Mouse (Mus musculus) fibroblast of lung, adult 2 months (primary cell): ENCODE measurements around the gene Fes.

Experiments
- DNase-seq: peaks from one replicate; pipeline ENCODE4 v3.0.0-alpha.2; 2011; ENCODE audit warnings: low read depth

The Fes gene

DNA sequence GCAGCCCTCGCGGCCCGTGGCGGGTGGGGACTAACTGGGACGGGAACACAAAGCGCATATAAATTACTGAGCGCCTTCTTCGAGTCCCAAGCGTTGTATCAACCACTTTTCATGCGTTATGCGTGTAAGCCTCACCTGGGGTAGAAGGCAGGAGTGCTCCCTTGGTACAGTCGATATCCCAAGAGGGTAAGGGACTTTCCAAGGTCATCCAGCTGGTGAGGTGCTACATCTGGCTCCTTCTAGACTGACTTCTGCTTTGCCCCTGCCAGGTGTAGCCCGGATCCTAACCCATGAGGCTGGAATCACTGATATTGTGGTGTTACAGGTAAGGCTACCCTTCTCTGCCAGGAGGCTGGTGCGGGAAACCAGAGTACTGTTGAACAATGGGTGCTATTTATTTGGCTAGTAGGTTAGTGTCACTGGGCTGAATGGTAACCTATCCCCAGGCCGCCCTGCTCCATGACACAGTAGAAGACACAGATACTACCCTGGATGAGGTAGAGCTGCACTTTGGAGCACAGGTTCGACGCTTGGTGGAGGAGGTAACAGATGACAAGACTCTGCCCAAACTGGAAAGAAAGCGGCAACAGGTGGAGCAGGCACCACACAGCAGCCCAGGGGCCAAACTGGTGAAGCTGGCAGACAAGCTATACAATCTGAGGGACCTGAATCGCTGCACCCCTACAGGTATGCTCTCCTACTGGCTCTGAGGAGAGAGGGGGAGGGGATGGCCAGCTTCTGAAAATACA, 44.3 kb downstream of the Fes start:
- no peak for DNase-seq

DNA sequence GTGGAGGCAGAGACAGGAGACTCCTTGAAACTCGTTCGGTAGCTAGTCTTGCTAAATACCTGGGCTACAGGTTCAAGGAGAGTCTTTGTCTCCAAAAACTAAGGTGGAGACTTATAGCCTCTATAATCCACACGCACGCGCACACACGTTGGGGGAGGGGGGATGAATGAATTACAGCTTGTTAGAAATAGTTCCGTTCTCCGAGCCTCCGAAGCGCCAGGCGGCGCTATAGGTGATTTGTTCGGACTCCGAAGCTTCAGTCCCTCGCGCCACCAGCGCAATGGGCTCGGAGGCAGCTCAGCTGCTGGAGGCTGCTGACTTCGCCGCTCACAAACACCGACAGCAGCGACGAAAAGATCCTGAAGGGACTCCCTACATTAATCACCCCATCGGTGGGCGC, 44.9 kb downstream of the Fes start, which contains the start of gene Hddc3:
TSS of gene Hddc3 (plus strand) at position 247 of the 400 bp plus-strand sequence.
- DNase-seq = peak; percentile 79

DNA sequence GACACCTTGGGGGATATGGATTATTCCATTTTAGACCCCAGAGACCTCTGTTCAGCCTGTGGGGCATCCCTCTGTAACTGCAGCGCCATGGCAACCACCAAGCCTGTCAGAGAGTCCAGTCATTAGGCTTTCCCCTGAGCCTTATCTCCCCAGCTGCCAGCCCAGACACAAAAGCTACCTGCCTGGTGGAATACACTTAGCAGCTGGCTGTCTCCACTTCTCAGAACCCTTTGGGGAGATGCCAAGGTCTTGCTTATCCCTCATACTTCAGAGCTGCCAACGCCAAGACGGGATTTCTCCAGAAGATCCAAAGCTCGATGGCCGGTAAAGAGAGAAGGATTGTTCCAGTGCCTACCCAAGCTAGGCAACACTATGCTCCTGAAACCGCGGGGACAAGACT, 46.0 kb downstream of the Fes start:
- no peak for DNase-seq

DNA sequence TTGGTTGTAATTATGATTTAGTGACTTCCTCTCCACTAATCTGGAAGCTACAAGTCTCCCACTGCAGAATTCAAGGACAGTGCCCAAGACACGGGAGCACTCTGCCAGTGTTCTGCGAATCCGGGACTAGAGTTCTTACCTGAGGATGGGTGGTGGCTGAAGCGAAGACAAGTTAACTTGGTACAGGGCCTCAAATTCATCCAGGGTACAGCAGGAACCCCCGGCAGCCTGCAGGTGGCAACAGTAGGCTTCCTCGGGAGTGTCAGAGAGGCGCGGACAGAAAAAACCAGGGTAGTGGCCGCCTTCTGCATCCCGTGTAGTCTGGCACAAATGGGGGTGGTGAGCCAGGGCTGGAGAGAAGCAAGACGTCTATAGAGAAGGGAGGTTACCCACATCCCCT, 47.0 kb downstream of the Fes start, which contains the start of gene Unc45a:
TSS of gene Unc45a (minus strand) at position 213 of the 400 bp plus-strand sequence.
- peak; percentile 54 for DNase-seq

DNA sequence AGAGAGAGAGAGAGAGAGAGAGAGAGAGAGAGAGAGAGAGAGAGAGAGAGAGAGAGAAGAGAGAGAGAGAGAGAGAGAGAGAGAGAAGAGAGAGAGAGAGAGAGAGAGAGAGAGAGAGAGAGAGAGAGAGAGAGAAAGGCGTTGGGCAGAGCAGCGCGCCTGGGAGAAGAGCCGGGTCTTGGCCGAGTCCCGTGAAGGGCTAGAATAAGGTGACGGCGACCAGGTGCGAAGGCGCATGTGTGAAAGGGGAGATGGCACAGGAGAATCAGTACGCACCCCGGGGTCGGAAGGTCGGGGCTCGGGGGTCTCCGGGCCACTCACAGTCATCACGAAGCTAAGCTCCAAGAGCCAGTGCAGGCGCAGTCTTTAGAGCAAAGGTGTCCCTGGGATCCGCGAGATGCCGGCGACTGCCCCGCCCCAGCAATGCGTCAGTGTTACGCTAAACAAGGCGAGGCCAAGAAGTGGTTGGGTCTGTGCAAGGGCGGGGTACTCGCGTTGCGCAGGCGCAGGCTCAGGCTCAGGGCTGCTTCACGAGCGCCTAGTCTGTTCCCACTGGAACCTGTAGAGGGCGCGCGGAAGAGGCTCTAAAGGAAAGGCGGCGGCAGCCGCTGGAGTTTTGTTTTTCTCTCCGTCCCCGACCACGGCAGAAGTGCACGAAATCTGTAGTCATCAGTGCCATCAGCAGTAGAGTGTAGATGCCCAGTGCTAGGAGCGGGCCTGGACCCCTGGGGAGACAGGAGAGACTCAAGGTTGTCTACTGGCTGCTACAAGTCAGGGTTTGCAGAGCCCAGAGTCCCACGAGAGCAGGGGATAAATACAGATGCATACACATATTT, 47.7 kb downstream of the Fes start:
- DNase-seq = peak; percentile 94

DNA sequence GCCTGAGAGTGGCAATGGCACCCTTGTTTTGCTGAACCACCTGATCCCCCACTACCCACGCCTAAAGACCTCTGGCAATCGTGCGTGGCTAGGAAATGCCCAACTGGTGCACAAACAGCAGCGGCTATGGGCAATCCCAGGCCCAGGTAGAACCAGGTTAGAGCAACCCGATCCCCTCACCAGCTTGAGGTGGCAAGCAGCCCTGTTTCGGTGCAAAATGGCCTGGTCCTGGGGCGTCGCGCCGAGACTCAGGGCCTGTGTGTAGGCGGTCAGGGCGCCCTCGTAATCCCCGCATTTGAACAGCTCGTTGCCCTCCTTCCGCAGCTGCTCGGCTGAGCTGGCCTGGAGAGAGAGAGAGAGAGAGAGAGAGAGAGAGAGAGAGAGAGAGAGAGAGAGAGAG, 48.4 kb downstream of the Fes start:
- no peak for DNase-seq

DNA sequence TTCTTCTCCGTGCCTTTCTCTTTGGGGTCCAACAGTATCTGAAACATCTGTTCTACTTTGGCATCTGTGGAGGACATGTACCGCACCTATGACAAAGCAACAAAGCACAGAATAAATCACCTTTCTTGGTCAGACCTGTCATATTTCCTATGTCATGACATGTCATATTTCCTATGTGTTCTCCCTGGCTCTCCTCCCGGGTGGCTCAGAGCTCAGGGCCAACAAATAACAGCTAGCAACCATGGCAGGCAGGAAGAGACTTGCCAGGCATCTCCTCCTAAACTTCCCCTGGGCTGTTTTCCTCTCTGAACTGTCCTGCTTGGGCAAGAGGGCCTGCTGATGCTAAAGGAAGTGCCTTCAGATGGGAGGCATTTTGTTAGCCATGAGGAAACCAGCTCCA, 50.8 kb downstream of the Fes start:
- no peak for DNase-seq

DNA sequence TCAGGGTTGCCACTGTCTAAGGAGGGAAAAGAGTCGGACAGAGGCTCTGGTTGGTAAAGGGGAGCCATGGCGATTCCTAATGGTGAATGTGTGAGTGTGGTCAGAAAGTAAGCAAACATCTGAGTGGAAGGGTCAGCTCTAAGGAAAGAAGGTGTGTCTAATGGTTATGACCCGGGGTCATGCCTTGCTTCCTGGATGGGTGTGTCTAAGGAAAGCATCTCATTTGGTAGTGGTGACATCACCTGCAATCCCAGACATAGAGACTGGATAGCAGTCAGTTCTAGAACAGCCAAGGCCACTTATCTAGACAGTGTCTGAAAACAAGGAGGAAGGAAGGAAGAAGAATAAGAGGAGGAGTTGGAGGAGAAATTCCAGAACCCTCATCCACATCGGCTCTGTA, 52.9 kb downstream of the Fes start:
- no peak for DNase-seq

DNA sequence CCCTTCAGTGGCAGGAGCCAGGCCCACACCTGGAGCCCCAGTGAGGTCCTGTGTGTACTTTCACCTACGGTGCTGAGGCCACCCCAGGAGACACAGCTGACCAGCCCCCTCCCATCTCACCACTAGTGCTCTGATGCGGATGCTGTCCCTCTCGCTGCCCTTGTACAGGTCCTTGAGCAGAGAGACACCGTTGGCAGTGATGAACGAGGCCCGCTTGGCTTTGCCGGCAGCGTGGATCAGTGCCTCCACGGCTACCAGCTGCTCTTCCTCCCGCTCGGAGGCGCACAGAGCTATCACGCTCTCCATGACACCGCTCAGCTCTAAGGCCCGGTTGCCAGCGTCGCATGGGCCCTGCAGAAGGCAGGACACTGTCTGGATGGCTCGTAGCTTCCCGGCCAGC, 56.3 kb downstream of the Fes start:
- DNase-seq = no peak

DNA sequence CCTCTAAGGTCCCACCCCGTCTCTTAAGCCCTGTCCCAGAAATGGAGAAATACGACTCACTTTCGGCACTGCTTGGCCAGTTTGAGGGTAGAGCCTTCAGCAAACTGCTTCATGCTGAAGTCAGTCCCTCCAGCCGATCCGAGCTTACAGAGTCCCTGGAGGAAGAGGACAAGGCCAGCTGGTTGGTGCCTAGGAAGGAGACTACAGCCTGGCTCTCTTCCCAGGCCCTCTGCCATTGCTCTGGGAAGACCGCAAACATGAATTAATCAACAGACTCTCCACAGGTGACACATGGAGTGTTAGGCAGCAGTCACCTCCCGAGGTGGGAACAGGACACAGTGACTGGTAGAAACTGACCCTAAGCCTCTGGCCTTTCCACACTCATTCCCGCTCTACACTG, 57.5 kb downstream of the Fes start:
- DNase-seq = no peak
